Mouse (Mus musculus): ENCODE data around the gene Lage3. TPM values are rescaled to one million over a fixed set of nuclear protein-coding genes. Genes with fewer than 3 reads are reported as not detected.
A peak's percentile ranks its signal among the peaks of the same experiment; 100 is the strongest.
"Not testable (repeated sequence)": the region's sequence is repeated elsewhere in the genome, so short reads cannot be mapped to it uniquely, and the experiment has no call there.

Gene Lage3
- polyA plus RNA-seq, 1 experiment from 2014 or later, result 75.0 TPM

DNA sequence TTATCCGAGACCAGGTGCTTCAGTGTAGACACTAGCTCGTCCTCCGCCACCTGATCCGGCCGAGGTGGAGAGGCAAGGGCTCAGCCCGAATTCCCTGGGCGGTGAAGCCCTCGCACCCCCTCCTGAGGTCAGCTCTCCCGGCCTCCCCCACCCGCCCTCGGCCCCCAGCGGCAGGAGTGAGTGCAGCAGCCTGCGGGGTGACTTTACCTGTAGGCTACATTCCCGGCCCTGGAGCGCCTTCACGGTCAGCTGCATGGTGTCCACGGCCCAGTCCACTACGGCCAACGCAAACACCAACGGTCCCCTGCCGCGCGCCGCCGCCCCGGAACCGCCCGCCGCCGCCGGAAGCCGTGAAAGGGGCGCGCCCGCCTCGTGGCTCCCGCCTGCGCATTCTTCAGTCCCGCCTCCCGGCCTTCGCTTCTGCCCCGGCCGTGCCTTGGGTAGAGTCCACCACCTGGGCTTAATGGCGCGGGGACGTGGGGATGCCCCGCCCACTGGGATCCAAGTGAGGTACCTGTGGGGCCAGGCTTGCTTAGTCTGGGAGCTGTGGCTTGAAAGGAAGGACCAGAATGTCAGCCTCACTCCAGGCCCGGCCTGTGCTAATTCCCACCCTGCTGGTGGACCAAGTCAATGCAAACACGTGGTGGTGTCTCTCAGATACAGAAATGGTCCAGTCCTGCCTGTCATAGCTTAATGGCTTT, 14.9 kb upstream of the Lage3 start:
- 12% methylated on average over 34 of the region's 49 CpGs for WGBS
- DNase-seq (ENCODE audit: low spot score), result peak; percentile 75
- TF ChIP-seq CTCF (IDR thresholded peaks at IDR 0.05) (peak; percentile 53), EP300 (IDR thresholded peaks at IDR 0.05) (no peak)
- Histone ChIP-seq H3K27ac (ENCODE audit: low read length) (peak overlapping the region; percentile 72), H3K4me3 (ENCODE audit: low read depth, low read length) (peak overlapping the region; percentile 59), H3K4me2 (replicated peaks; ENCODE audit: low read depth, low read length) (peak overlapping the region; percentile 63), H3K4me1 (ENCODE audit: insufficient read depth, low read depth, low read length) (no peaks in the 10 kb centered on the region), H3K9me3 (ENCODE audit: low read length) (no peaks in the 10 kb centered on the region), H3K36me3 (ENCODE audit: insufficient read depth, low read length) (no peaks in the 10 kb centered on the region), H3K9ac (replicated peaks; ENCODE audit: low read depth) (peak overlapping the region; percentile 66), H3K27me3 (replicated peaks; ENCODE audit: insufficient read depth, low read length) (no peaks in the 10 kb centered on the region)
- peak; percentile 81 for ATAC-seq

DNA sequence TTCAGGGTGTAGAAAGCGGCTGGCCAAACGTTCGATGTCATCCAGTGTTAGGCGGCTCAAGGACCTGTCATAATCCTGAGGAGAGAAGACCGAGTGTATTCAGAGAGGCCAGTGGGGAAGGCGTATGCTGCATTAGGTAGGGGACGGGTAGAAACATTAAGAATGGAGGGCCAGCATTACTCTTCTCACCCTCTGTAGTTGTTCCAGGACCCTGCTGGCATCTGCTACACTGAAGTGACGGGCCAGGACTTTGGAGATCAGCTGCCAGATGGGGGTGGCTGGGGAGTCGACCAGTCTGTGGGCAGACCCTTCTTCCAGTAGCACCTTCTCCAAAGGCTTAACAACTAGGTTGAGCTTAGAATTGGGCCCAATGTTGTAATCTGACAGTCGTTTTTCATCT, 14.1 kb upstream of the Lage3 start:
- H3K36me3 ChIP-seq (ENCODE audit: insufficient read depth, low read length), result no peaks in the 10 kb centered on the region
- peak overlapping the region; percentile 59 for H3K4me3 ChIP-seq (ENCODE audit: low read depth, low read length)
- H3K4me2 ChIP-seq (replicated peaks; ENCODE audit: low read depth, low read length), result peak overlapping the region; percentile 63
- DNase-seq (ENCODE audit: low spot score) (no peak), ATAC-seq (no peak)
- peak overlapping the region; percentile 66 for H3K9ac ChIP-seq (replicated peaks; ENCODE audit: low read depth)
- no peaks in the 10 kb centered on the region for H3K27me3 ChIP-seq (replicated peaks; ENCODE audit: insufficient read depth, low read length)
- WGBS, result 52% methylated on average over 10 of the region's 10 CpGs
- no peaks in the 10 kb centered on the region for H3K9me3 ChIP-seq (ENCODE audit: low read length)
- H3K27ac ChIP-seq (ENCODE audit: low read length), result peak overlapping the region; percentile 72; the same call in 1 of the 2 replicates
- H3K4me1 ChIP-seq (ENCODE audit: insufficient read depth, low read depth, low read length), result no peaks in the 10 kb centered on the region
- TF ChIP-seq CTCF (IDR thresholded peaks at IDR 0.05), result no peak
- no peak for TF ChIP-seq EP300 (IDR thresholded peaks at IDR 0.05)

DNA sequence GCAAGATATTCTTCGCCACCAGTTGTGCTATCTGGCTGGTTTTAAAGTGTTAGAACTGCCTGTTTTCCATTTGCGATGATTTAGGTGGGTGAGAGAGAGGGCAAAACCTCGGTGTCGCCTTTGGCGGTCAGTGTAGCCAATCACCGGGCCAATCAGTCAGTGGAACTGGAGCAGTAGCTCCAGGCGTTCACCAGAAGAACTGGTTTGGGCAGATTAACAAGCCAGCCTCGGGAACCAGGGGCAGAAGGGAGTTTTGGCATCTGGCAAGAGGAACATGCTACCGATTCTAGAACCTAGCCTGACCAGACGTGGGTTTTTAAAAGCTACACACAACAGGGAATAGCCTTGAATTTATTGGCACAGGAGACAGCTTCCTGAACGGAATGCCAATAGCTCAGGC, 5.8 kb upstream of the Lage3 start:
- Histone ChIP-seq H3K9ac (replicated peaks; ENCODE audit: low read depth) (no peak overlapping the region), H3K4me2 (replicated peaks; ENCODE audit: low read depth, low read length) (no peak overlapping the region), H3K9me3 (ENCODE audit: low read length) (no peaks in the 10 kb centered on the region), H3K4me3 (ENCODE audit: low read depth, low read length) (no peak overlapping the region), H3K27me3 (replicated peaks; ENCODE audit: insufficient read depth, low read length) (no peaks in the 10 kb centered on the region), H3K27ac (ENCODE audit: low read length) (no peak overlapping the region), H3K36me3 (ENCODE audit: insufficient read depth, low read length) (no peaks in the 10 kb centered on the region), H3K4me1 (ENCODE audit: insufficient read depth, low read depth, low read length) (no peaks in the 10 kb centered on the region)
- ATAC-seq (peak; percentile 44), DNase-seq (ENCODE audit: low spot score) (peak; percentile 16)
- WGBS, result 35% methylated on average over 11 of the region's 11 CpGs
- no peak for TF ChIP-seq EP300 (IDR thresholded peaks at IDR 0.05)
- no peak for TF ChIP-seq CTCF (IDR thresholded peaks at IDR 0.05)

DNA sequence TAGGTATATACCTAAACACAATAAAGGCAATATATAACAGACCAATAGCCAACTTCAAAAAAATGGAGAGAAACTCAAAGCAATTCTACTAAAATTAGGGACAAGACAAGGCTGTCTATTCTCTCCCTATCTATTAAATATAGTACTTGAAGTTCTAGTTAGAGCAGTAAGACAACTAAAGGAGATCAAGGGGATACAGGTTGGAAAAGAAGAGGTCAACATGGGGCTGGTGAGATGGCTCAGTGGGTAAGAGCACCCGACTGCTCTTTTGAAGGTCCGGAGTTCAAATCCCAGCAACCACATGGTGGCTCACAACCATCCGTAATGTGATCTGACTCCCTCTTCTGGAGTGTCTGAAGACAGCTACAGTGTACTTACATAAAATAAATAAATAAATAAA, 3.7 kb upstream of the Lage3 start:
- WGBS, result 93% methylated on average over 2 of the region's 3 CpGs
- not testable (repeated sequence) for H3K27me3 ChIP-seq (replicated peaks; ENCODE audit: insufficient read depth, low read length); H3K4me3 ChIP-seq (ENCODE audit: low read depth, low read length); H3K9me3 ChIP-seq (ENCODE audit: low read length); H3K4me1 ChIP-seq (ENCODE audit: insufficient read depth, low read depth, low read length); ATAC-seq; H3K9ac ChIP-seq (replicated peaks; ENCODE audit: low read depth); H3K36me3 ChIP-seq (ENCODE audit: insufficient read depth, low read length); H3K27ac ChIP-seq (ENCODE audit: low read length); DNase-seq (ENCODE audit: low spot score); H3K4me2 ChIP-seq (replicated peaks; ENCODE audit: low read depth, low read length)

DNA sequence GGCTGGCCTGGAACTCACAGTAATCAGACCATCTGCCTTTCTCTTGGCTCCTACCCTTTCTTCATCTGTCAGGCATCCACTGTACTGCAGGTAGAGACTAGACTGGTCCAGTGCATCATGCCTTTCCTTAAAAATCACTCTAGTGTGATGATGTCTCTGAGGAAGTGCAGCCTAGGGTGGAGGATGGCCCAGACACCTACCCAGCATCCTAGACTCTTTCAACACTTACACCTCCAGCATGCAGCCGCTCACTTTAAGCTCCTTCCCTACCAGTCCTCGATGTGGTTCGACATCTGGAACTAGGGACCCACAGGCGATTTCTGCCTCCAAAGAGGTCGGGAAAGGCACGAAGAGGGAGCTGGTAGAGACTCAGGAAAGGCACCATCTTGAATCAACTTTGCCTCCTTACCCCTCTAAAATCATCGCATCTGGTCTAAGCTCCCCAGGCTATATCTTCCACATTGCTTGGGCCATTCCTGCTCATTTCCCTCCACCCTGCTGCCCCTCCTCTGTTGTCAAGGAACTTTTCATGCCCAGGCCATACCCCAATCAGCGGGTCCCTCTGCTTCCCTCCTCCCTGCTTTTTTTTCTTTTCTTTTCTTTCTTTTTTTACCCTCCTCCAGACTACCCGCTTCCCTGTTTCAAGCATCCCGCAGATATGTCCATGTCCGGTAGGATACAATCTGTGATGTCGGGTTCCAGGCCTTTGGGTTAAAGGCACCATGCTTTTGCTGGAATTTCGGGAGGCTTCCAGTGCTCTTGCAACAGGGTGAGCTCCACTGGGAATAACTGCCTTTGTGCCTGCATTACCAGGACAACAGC, 562 bp downstream of the Lage3 start:
- H3K36me3 ChIP-seq (ENCODE audit: insufficient read depth, low read length), result no peaks in the 10 kb centered on the region
- ATAC-seq (peak; percentile 40), DNase-seq (ENCODE audit: low spot score) (no peak)
- H3K9me3 ChIP-seq (ENCODE audit: low read length), result no peaks in the 10 kb centered on the region
- 18% methylated on average over 13 of the region's 13 CpGs for WGBS
- peak overlapping the region; percentile 54 for H3K4me2 ChIP-seq (replicated peaks; ENCODE audit: low read depth, low read length)
- peak overlapping the region; percentile 44; the same call in 1 of the 2 replicates for H3K9ac ChIP-seq (replicated peaks; ENCODE audit: low read depth)
- peak overlapping the region; percentile 38 for H3K4me3 ChIP-seq (ENCODE audit: low read depth, low read length)
- H3K4me1 ChIP-seq (ENCODE audit: insufficient read depth, low read depth, low read length), result no peaks in the 10 kb centered on the region
- peak overlapping the region; percentile 38; the same call in 1 of the 2 replicates for H3K27ac ChIP-seq (ENCODE audit: low read length)
- H3K27me3 ChIP-seq (replicated peaks; ENCODE audit: insufficient read depth, low read length), result no peaks in the 10 kb centered on the region
- TF ChIP-seq CTCF (IDR thresholded peaks at IDR 0.05) (no peak), EP300 (IDR thresholded peaks at IDR 0.05) (no peak)

DNA sequence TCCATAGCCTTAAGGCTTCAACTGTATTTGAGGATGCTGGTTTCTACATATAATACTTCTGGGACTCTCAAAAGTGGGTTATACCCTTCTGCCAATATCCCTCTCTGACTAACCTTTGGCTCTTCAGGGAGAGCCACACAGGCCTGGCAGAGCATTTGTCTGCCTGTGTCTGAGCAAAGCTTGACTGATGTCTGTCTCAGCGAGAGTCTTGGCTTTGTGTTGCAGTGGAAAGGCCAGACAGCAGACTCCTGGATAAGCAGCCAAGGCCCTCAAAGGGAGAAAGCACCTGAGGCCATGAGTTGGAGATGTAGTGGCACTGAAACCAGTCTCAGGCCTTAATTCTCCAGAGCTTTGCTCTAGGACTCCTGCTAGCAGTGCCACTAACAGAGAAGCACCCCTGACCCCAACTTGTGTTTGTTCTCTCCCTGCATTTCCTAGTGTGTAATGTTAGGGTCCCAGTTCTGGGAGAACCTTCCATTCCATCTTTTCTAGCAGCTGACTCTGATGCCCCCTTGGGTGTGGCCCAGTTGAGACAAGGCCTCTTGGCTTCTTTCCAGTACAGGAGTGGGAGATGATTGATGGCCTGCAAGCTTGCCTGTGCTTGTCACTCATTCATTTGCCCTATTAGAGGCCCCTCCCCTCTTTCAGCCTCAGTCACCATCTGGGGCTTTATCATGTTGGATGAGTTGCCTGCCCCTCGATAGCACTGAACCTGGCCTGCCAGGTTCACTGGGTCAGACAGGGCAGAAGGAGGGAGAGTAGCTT, 23.1 kb downstream of the Lage3 start:
- Histone ChIP-seq H3K27me3 (replicated peaks; ENCODE audit: insufficient read depth, low read length) (no peaks in the 10 kb centered on the region), H3K4me3 (ENCODE audit: low read depth, low read length) (no peak overlapping the region), H3K4me1 (ENCODE audit: insufficient read depth, low read depth, low read length) (no peaks in the 10 kb centered on the region), H3K4me2 (replicated peaks; ENCODE audit: low read depth, low read length) (no peak overlapping the region), H3K9ac (replicated peaks; ENCODE audit: low read depth) (no peak overlapping the region), H3K36me3 (ENCODE audit: insufficient read depth, low read length) (no peaks in the 10 kb centered on the region), H3K9me3 (ENCODE audit: low read length) (no peaks in the 10 kb centered on the region), H3K27ac (ENCODE audit: low read length) (no peak overlapping the region)
- TF ChIP-seq CTCF (IDR thresholded peaks at IDR 0.05), result no peak
- no peak for TF ChIP-seq EP300 (IDR thresholded peaks at IDR 0.05)
- DNase-seq (ENCODE audit: low spot score) (no peak), ATAC-seq (no peak)
- 25% methylated on average over 2 of the region's 2 CpGs for WGBS

All from lung, postnatal 0 days (tissue).